Mouse (Mus musculus) megakaryocyte, embryonic 14.5 days (primary cell): Measurements from ENCODE around the gene Nbas. TPM values are rescaled to one million over a fixed set of nuclear protein-coding genes. Genes with fewer than 3 reads are reported as not detected.

Experiments used
- H3K27me3 ChIP-seq: replicated peaks from 2 replicates; pipeline ENCODE3; 2012; ENCODE audit warnings: inconsistent platforms
- H3K36me3 ChIP-seq: replicated peaks from 2 replicates; pipeline ENCODE3; 2012; ENCODE audit warnings: low read length, inconsistent platforms, mixed read lengths
- H3K4me1 ChIP-seq: 2 replicates; pipeline ENCODE4 v1.6.1; 2012; ENCODE audit warnings: inconsistent platforms
- H3K4me3 ChIP-seq: replicated peaks from 2 replicates; pipeline ENCODE3; 2012; ENCODE audit warnings: moderate library complexity, mild to moderate bottlenecking, inconsistent platforms
- H3K9me3 ChIP-seq: 2 replicates; pipeline ENCODE4 v1.6.1; 2012; ENCODE audit warnings: inconsistent platforms
- FLI1 ChIP-seq: IDR thresholded peaks from 2 replicates; pipeline ENCODE4 v1.6.1; 2012; ENCODE audit warnings: low read length, inconsistent platforms, mixed read lengths
- GATA1 ChIP-seq: IDR thresholded peaks from 3 replicates; pipeline ENCODE4 v1.6.1; 2012; ENCODE audit warnings: mixed read lengths, low read length, inconsistent platforms, borderline replicate concordance
- polyA plus RNA-seq: library from polyadenylated mRNA; stranded (reverse); fragments of >175 nt; gene quantifications from 2 replicates; pipeline ENCODE4 v1.2.3, GENCODE M21; 2012; ENCODE audit warnings: low replicate concordance; ENCODE audit not compliant: insufficient read depth

Nbas gene
- polyA plus RNA-seq, 1 experiment = 7.9 TPM

GRCm38 (mm10) chr12:13452050-13452449 is 183.1 kb downstream of the Nbas start:
- no peaks in the 10 kb centered on the region for H3K27me3 ChIP-seq
- H3K9me3 ChIP-seq = no peaks in the 10 kb centered on the region
- TF ChIP-seq FLI1 (no peak), GATA1 (no peak)
- peaks cover 23% of the 10 kb centered on the region for H3K36me3 ChIP-seq
- no peak overlapping the region for H3K4me3 ChIP-seq
- H3K4me1 ChIP-seq = peaks cover 16% of the 10 kb centered on the region

- TF ChIP-seq GATA1 (no peak), FLI1 (no peak)
These were observed 191.4 kb downstream of the Nbas start for GRCm38 (mm10) chr12:13460223-13460853.

DNA sequence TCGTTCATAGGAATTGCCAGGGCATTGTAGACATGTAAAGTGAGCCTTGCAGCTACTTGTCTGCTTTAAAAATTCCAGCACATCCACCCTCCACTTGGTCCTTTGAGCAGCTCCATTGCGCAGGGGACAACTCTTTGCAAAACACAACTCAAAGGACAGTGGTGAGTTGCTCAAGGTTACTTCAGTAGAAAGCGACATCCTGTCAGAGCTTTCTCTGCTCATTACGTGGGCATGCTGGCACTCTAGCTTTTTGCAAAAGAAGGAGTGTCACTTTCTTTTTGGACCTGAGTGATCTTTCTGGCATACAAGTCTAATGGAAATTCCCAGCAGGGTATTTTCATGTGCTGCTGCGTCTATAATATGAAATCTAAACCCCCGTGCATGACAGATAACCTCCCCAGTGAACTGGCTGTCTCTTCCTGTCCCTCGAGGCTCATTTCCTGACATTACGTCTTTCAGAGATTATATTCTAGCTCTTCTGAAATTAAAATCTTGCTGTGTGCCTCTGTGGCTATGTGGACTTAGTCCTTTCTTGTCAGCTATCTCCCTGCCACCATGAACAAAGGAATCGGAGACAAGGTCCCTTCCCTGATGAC is 192.7 kb downstream of the Nbas start:
- peaks cover 28% of the 10 kb centered on the region for H3K36me3 ChIP-seq
- H3K4me3 ChIP-seq = peak overlapping the region; percentile 76
- H3K9me3 ChIP-seq = no peaks in the 10 kb centered on the region
- H3K27me3 ChIP-seq = no peaks in the 10 kb centered on the region
- H3K4me1 ChIP-seq = peaks cover 49% of the 10 kb centered on the region
- TF ChIP-seq FLI1 (no peak), GATA1 (no peak)

More at GRCm38 (mm10) chr12:13460223-13460853, 191.4 kb downstream of the Nbas start:
- H3K27me3 ChIP-seq = no peaks in the 10 kb centered on the region
- peaks cover 49% of the 10 kb centered on the region for H3K4me1 ChIP-seq
- no peak overlapping the region for H3K4me3 ChIP-seq
- no peaks in the 10 kb centered on the region for H3K9me3 ChIP-seq
- peaks cover 32% of the 10 kb centered on the region for H3K36me3 ChIP-seq

DNA sequence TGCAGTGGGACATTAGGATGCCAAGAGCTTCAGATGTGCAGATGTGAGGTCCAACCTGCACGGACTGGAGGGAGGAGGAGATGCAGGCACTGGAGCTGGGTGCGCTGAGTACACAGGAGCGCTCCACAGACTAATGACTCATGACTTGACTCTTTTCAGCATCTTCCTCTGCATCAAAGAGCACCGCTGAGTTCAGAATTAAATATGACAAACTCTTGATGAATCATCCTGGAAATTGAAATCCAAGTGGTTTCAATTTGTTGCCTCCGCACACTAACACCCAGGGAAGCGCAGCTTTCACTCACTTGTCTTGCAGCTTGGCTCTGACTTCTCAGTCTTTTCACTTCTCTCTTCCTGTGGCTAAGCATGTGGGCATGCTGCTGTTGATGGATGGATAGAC is 193.5 kb downstream of the Nbas start:
- H3K27me3 ChIP-seq = no peaks in the 10 kb centered on the region
- H3K36me3 ChIP-seq = peaks cover 21% of the 10 kb centered on the region
- H3K4me3 ChIP-seq = peak overlapping the region; percentile 82
- H3K4me1 ChIP-seq = peaks cover 50% of the 10 kb centered on the region
- H3K9me3 ChIP-seq = no peaks in the 10 kb centered on the region
- TF ChIP-seq FLI1 (no peak), GATA1 (no peak)

- Histone ChIP-seq H3K4me1 (peaks cover 57% of the 10 kb centered on the region), H3K9me3 (no peaks in the 10 kb centered on the region), H3K27me3 (no peaks in the 10 kb centered on the region), H3K4me3 (no peak overlapping the region), H3K36me3 (peaks cover 19% of the 10 kb centered on the region)
- no peak for TF ChIP-seq GATA1
- TF ChIP-seq FLI1 = no peak
These were observed 196.6 kb downstream of the Nbas start for GRCm38 (mm10) chr12:13465554-13465953.

GRCm38 (mm10) chr12:13474881-13475280 is 205.9 kb downstream of the Nbas start:
- Histone ChIP-seq H3K9me3 (no peaks in the 10 kb centered on the region), H3K4me1 (peaks cover 5% of the 10 kb centered on the region), H3K4me3 (no peak overlapping the region), H3K36me3 (peaks cover 63% of the 10 kb centered on the region), H3K27me3 (no peaks in the 10 kb centered on the region)
- TF ChIP-seq GATA1 = no peak
- TF ChIP-seq FLI1 = no peak

GRCm38 (mm10) chr12:13479163-13479562 is 210.2 kb downstream of the Nbas start:
- Histone ChIP-seq H3K4me3 (no peak overlapping the region), H3K9me3 (no peaks in the 10 kb centered on the region), H3K27me3 (no peaks in the 10 kb centered on the region), H3K4me1 (peaks cover 4% of the 10 kb centered on the region), H3K36me3 (peaks cover 53% of the 10 kb centered on the region)
- TF ChIP-seq FLI1 = no peak
- TF ChIP-seq GATA1 = no peak

GRCm38 (mm10) chr12:13486278-13486677 is 217.3 kb downstream of the Nbas start:
- Histone ChIP-seq H3K9me3 (no peaks in the 10 kb centered on the region), H3K27me3 (no peaks in the 10 kb centered on the region), H3K4me1 (peaks cover 9% of the 10 kb centered on the region; the same call in 1 of the 2 replicates), H3K36me3 (peaks cover 29% of the 10 kb centered on the region), H3K4me3 (no peak overlapping the region)
- no peak for TF ChIP-seq FLI1
- TF ChIP-seq GATA1 = no peak

DNA sequence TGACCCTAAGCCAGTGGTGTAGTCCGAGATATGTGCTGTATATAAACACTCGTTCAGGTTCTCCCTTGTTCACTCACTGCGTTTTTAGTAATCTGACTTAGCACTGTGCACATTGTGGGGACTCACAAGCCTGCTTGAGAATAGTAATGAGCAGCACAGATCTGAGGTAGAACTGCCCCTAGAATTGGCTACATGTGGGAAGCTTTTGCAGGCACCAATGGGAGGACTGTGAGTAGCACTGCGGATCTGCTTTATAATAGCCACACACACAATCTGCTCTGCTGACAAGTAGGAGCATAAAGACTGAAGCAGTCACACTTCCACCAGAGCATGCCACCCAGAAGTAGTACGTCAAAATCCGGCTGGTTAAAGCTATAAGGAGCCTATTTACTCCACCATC is 228.3 kb downstream of the Nbas start:
- Histone ChIP-seq H3K4me3 (no peak overlapping the region), H3K27me3 (no peaks in the 10 kb centered on the region), H3K36me3 (peaks cover 7% of the 10 kb centered on the region), H3K4me1 (no peaks in the 10 kb centered on the region), H3K9me3 (no peaks in the 10 kb centered on the region)
- TF ChIP-seq FLI1 (no peak), GATA1 (no peak)

- Histone ChIP-seq H3K36me3 (peaks cover 7% of the 10 kb centered on the region), H3K9me3 (no peaks in the 10 kb centered on the region), H3K27me3 (no peaks in the 10 kb centered on the region), H3K4me1 (no peaks in the 10 kb centered on the region), H3K4me3 (no peak overlapping the region)
- no peak for TF ChIP-seq GATA1
- TF ChIP-seq FLI1 = no peak
These were observed 230.4 kb downstream of the Nbas start for GRCm38 (mm10) chr12:13499237-13499889.
